Comparison of ENCODE assay signal across 7 mouse cellular contexts in genomic region chr11:87073866-87074440, GRCm38 (mm10). TPM values are rescaled to one million over a fixed set of nuclear protein-coding genes. Genes with fewer than 3 reads are reported as not detected.
DNase-seq lines count a peak whose midpoint lies in the region; ATAC-seq lines count a peak whose summit lies in the region.

Gene Gdpd1 (minus strand): TSS chr11:87074062.

- peaks cover 21% of the 10 kb centered on the region for H3K36me3 ChIP-seq in intestine, embryonic 14.5 days (ENCODE audit: control insufficient read depth, insufficient read depth, low read length)

- intact Hi-C loops in left cerebral cortex, postnatal 14 days (cut with DNase I) = no loop called here

- ATAC-seq in intestine, embryonic 14.5 days (replicated peaks; ENCODE audit: low FRiP score, low TSS enrichment, low read depth) = peak; percentile 91

- H3K4me3 ChIP-seq in intestine, embryonic 14.5 days (ENCODE audit: low read depth, low read length) = peak within 1 kb of the TSS; percentile 62

- H3K4me2 ChIP-seq in intestine, embryonic 14.5 days (ENCODE audit: low read length) = peak within 1 kb of the TSS; percentile 98

- peak within 1 kb of the TSS; percentile 78 for H3K27ac ChIP-seq in intestine, embryonic 14.5 days (ENCODE audit: low read depth)

- DNase-seq in adrenal gland, adult 18-20 months (ENCODE audit: low spot score in 2 of 2) = peak; percentile 79 to 82
- DNase-seq in embryo, embryonic 11 days = peak; percentile 98
- peak; percentile 80 for DNase-seq in gastrocnemius, postnatal 25 days
- peak; percentile 86 for DNase-seq in intestine, embryonic 14.5 days (ENCODE audit: low spot score)
- peak; percentile 87 to 90 for DNase-seq in left cerebral cortex, postnatal 14 days (ENCODE audit: low spot score in 2 of 2)
- peak; percentile 97 for DNase-seq in mesoderm, embryonic 11.5 days (ENCODE audit: low read depth, low spot score)
- peak; percentile 89 for DNase-seq in right cerebral cortex, postnatal 4 days

- H3K9ac ChIP-seq in intestine, embryonic 14.5 days (ENCODE audit: low read length) = peak within 1 kb of the TSS; percentile 53

- H3K9me3 ChIP-seq in intestine, embryonic 14.5 days (ENCODE audit: control insufficient read depth, low read length) = no peaks in the 10 kb centered on the region

- under 1% methylated on average over 43 of the region's 43 CpGs for WGBS in intestine, embryonic 14.5 days

- H3K27me3 ChIP-seq in intestine, embryonic 14.5 days (replicated peaks; ENCODE audit: control insufficient read depth, insufficient read depth, low read length) = no peaks in the 10 kb centered on the region

- peaks cover 3% of the 10 kb centered on the region; the same call in 1 of the 2 replicates for H3K4me1 ChIP-seq in intestine, embryonic 14.5 days (replicated peaks; ENCODE audit: control insufficient read depth, insufficient read depth, low read length)

RNA-seq across cellular contexts. Expression of gene Gdpd1, which starts in this region (rescaled TPM):
- total RNA-seq in adrenal gland, adult 18-20 months (2021) = 1 to 10 TPM; 3.7 to 6.3 TPM
- total RNA-seq in gastrocnemius, postnatal 25 days (2021) = 1 to 10 TPM; 3.5 to 4.2 TPM
- 21.7 and 23.0 TPM in 2 replicates for polyA plus RNA-seq in intestine, embryonic 14.5 days (2014; fragmentation: Nextera tagmentation; extraction: Ambion mirVana)
- 10 to 100 TPM; 49.0 to 49.9 TPM for total RNA-seq in left cerebral cortex, postnatal 14 days (2021)

Comparison
In these comparisons a context has a peak if more than half of its experiments do, and no peak if none do; other contexts are left out.
1. Peak in every context shown above with its lines: DNase-seq, ATAC-seq, H3K4me3 ChIP-seq and H3K27ac ChIP-seq.
2. RNA of gene Gdpd1 (total RNA-seq): 49.0 to 49.9 TPM in left cerebral cortex, postnatal 14 days; 3.7 to 6.3 TPM in adrenal gland, adult 18-20 months and 3.5 to 4.2 TPM in gastrocnemius, postnatal 25 days; every median in the first group is over 4 times any median in the second.